Mouse (Mus musculus) midbrain, embryonic 10.5 days (tissue): ENCODE measurements around the gene Fpr-rs4. TPM values are rescaled to one million over a fixed set of nuclear protein-coding genes. Genes with fewer than 3 reads are reported as not detected.
"Not testable (repeated sequence)": the region's sequence is repeated elsewhere in the genome, so short reads cannot be mapped to it uniquely, and the experiment has no call there.

Source experiments
- DNase-seq: peaks from one replicate; pipeline ENCODE4 v3.0.0-alpha.2; 2017; ENCODE audit warnings: low spot score
- H3K27ac ChIP-seq: fragments of 300-500 bp; sonication (generic); replicated peaks from 2 replicates; pipeline ENCODE4 v1.5.1; 2016; ENCODE audit warnings: mild to moderate bottlenecking
- H3K27me3 ChIP-seq: fragments of 300-500 bp; sonication (generic); 2 replicates; pipeline ENCODE4 v1.6.1; 2016; ENCODE audit warnings: low read depth, mild to moderate bottlenecking; ENCODE audit not compliant: poor library complexity, severe bottlenecking
- H3K36me3 ChIP-seq: fragments of 300-500 bp; sonication (generic); 2 replicates; pipeline ENCODE4 v1.6.1; 2016; ENCODE audit warnings: mild to moderate bottlenecking, moderate library complexity
- H3K4me1 ChIP-seq: fragments of 300-500 bp; sonication (generic); 2 replicates; pipeline ENCODE4 v1.6.1; 2016
- H3K4me3 ChIP-seq: fragments of 300-500 bp; sonication (generic); 2 replicates; pipeline ENCODE4 v1.5.1; 2016; ENCODE audit warnings: mild to moderate bottlenecking, moderate library complexity
- H3K9me3 ChIP-seq: fragments of 300-500 bp; sonication (generic); replicated peaks from 2 replicates; pipeline ENCODE4 v1.6.1; 2016; ENCODE audit warnings: mild to moderate bottlenecking
- WGBS: fragments of 180-500 bp; shearing (Covaris S2); methylation state at CpG from one replicate; pipeline ENCODE4 v1.1.7; 2016; 5-methylcytosine and 5-hydroxymethylcytosine counted together
- polyA plus RNA-seq: library from polyadenylated mRNA; unstranded; fragments of >200 nt; fragmentation: Nextera tagmentation; extraction: Ambion mirVana; gene quantifications from 2 replicates; pipeline ENCODE4 v1.2.1, GENCODE M21; 2016

The Fpr-rs4 gene
- polyA plus RNA-seq: not detected in 2 replicates

GRCm38 (mm10) chr17:18021433-18021832 lies at the start of gene Fpr-rs4:
Gene Fpr-rs4, plus strand, starts transcription at chr17:18021733.
- no peaks in the 10 kb centered on the region for H3K36me3 ChIP-seq

DNA sequence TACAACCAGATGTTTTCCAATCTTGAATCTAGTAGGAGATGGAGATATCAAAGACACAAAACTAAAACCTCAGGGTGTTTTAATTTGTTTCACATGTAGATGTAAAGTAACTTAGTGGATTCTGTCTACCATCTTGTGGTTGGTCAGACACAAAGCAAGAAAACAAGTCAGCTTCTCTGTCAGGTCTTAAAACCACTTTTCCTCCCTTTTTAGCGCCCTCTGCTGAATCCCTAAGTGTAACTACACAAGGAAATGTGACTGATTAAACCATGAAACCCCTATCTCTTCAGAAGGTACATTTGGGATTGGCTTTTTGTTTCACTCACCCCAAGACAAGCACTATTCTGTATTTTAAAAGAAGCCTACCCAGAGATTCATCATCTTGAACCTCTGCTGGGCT lies 48.1 kb upstream of the Fpr-rs4 start:
- Histone ChIP-seq H3K27ac (no peak overlapping the region), H3K36me3 (no peaks in the 10 kb centered on the region), H3K27me3 (no peaks in the 10 kb centered on the region), H3K4me1 (no peaks in the 10 kb centered on the region), H3K9me3 (peaks cover 10% of the 10 kb centered on the region), H3K4me3 (no peak overlapping the region)
- no peak for DNase-seq
- WGBS: 20% methylated on average over 1 of the region's 1 CpGs

More at GRCm38 (mm10) chr17:18021433-18021832, at the start of gene Fpr-rs4:
- Histone ChIP-seq H3K9me3 (peaks cover 6% of the 10 kb centered on the region; the same call in 1 of the 2 replicates), H3K4me1 (no peaks in the 10 kb centered on the region), H3K27me3 (no peaks in the 10 kb centered on the region), H3K4me3 (no peak within 1 kb of the TSS), H3K27ac (no peak within 1 kb of the TSS)
- WGBS: 71% methylated on average over 2 of the region's 2 CpGs
- no peak for DNase-seq

DNA sequence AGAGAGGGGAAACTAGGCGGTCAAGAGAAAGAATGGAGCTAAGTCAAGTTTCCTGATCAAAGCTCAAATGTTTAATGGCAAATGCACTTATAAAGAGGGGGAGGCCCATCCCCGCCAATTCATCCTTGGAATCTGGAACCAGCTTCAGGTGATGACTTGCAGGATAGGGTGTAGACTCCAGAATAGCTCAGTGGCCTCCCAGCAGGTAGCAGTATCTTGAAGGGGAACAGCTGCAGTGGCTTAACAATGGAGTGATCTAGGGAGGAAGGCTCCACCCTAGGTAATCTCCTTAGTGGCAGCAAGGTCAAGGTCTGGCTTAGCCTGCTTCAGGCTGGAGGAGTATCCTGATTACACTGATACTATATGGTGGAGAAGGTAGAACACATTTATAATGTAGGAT lies 40.3 kb upstream of the Fpr-rs4 start:
- DNase-seq, H3K4me3 ChIP-seq, H3K36me3 ChIP-seq, H3K4me1 ChIP-seq, H3K27ac ChIP-seq, H3K27me3 ChIP-seq: not testable (repeated sequence)
- H3K9me3 ChIP-seq: peaks cover 16% of the 10 kb centered on the region; the same call in 1 of the 2 replicates
- 76% methylated on average over 2 of the region's 2 CpGs for WGBS

GRCm38 (mm10) chr17:18004752-18005151 lies 16.8 kb upstream of the Fpr-rs4 start:
- Histone ChIP-seq H3K9me3 (peaks cover 9% of the 10 kb centered on the region), H3K27me3 (no peaks in the 10 kb centered on the region), H3K36me3 (no peaks in the 10 kb centered on the region), H3K27ac (no peak overlapping the region), H3K4me1 (no peaks in the 10 kb centered on the region), H3K4me3 (no peak overlapping the region)
- no peak for DNase-seq
- 94% methylated on average over 1 of the region's 1 CpGs for WGBS

- H3K4me1 ChIP-seq: no peaks in the 10 kb centered on the region
- no peak for DNase-seq
Observed at GRCm38 (mm10) chr17:18049124-18049523, 27.6 kb downstream of the Fpr-rs4 start, which contains the start of gene Vmn2r124. Gene Vmn2r124, plus strand, starts transcription at chr17:18049424.

More at GRCm38 (mm10) chr17:18049124-18049523, 27.6 kb downstream of the Fpr-rs4 start, which contains the start of gene Vmn2r124:
- no peak within 1 kb of the TSS for H3K4me3 ChIP-seq
- H3K27me3 ChIP-seq: no peaks in the 10 kb centered on the region
- H3K36me3 ChIP-seq: no peaks in the 10 kb centered on the region
- no peak within 1 kb of the TSS for H3K27ac ChIP-seq
- no peaks in the 10 kb centered on the region for H3K9me3 ChIP-seq
- WGBS: 70% methylated on average over 2 of the region's 2 CpGs

Other genes with a start within 250 kb of the Fpr-rs4 start
- 38.1 and 46.8 TPM in 2 replicates for gene Spaca6, start 194.6 kb upstream of the Fpr-rs4 start, polyA plus RNA-seq
- 0.65 and 0.83 TPM in 2 replicates for gene Has1, start 166.5 kb upstream of the Fpr-rs4 start, polyA plus RNA-seq
- gene Fpr1, start 137.8 kb upstream of the Fpr-rs4 start, polyA plus RNA-seq: not detected in 2 replicates
- not detected in 2 replicates for gene Fpr2, start 133.9 kb upstream of the Fpr-rs4 start, polyA plus RNA-seq
- not detected in 2 replicates for gene Fpr3, start 133.9 kb upstream of the Fpr-rs4 start, polyA plus RNA-seq
- not detected in 2 replicates for gene Vmn2r124, start 27.7 kb downstream of the Fpr-rs4 start, polyA plus RNA-seq
- gene Vmn2r91, start 63.3 kb downstream of the Fpr-rs4 start, polyA plus RNA-seq: not detected in 2 replicates
- not detected in 2 replicates for gene Vmn2r92, start 130.2 kb downstream of the Fpr-rs4 start, polyA plus RNA-seq